Mouse (Mus musculus) natural killer cell, adult 2 months (primary cell): ENCODE results near the gene Ccdc152.
"Not testable (repeated sequence)": the region's sequence is repeated elsewhere in the genome, so short reads cannot be mapped to it uniquely, and the experiment has no call there.

ENCODE experiments used
- DNase-seq, 2 experiments: peaks; one replicate each; pipeline ENCODE4 v3.0.0; 2022; ENCODE audit warnings: low spot score in 2 of 2

Ccdc152 gene

GRCm38 (mm10) chr15:3277391-3277790, 25.9 kb downstream of the Ccdc152 start:
- no peak for DNase-seq

DNA sequence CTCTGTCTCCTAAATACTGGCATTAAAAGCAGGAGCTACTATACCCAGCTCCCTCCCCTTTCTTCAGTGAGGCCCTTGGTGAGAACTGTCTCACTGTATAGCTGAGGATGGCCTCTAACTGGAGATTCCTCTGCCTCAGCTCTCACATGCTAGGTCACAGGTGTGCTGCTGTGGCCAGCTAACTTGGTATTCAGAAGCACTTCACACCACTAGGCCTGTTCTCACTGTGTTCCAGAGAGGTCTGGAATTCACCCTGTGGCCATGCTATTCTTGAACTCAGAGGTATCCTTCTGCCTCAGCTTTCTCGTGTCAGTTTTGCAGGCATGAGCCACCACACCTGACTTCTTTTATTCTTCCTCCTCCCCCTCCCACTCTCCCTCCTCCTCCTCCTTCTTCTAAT, 30.1 kb downstream of the Ccdc152 start:
- no peak for DNase-seq

DNA sequence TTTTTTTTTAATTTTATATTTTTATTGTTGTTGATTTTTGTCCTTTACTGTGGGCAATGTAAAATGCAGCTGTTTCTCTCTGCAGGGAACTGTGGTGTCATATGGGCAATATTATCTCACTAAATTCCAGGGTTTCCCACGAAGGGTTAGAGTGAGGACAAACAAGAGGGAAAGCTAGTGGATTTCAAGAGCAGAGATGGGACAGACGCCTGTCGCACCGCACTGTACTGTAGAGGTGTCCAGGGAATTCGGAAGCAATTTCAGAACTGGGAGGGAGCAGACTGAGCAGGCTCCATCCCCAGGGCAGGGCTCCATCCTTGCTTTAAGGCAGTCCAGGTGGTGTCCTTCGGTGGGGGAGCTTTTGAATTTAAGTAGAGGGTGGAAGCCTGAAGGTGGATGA, 32.1 kb downstream of the Ccdc152 start:
- DNase-seq = no peak

- peak; percentile 70 to 75 for DNase-seq
These were observed 32.7 kb downstream of the Ccdc152 start for GRCm38 (mm10) chr15:3270646-3271077.

- no peak for DNase-seq
These were observed 33.2 kb downstream of the Ccdc152 start for GRCm38 (mm10) chr15:3269996-3270645.

- no peak for DNase-seq
These were observed 33.8 kb downstream of the Ccdc152 start for GRCm38 (mm10) chr15:3269496-3269895.

- no peak for DNase-seq
These were observed 35.1 kb downstream of the Ccdc152 start, which contains the start of gene Selenop for GRCm38 (mm10) chr15:3268247-3268646. Gene Selenop, plus strand, starts transcription at chr15:3268547.

GRCm38 (mm10) chr15:3264828-3265227, 38.5 kb downstream of the Ccdc152 start:
- DNase-seq = no peak

GRCm38 (mm10) chr15:3264293-3264692, 39.0 kb downstream of the Ccdc152 start:
- DNase-seq = peak in 1 of 2 experiments; percentile 14

- DNase-seq = no peak
These were observed 40.4 kb downstream of the Ccdc152 start for GRCm38 (mm10) chr15:3262883-3263282.

GRCm38 (mm10) chr15:3260309-3260708, 43.0 kb downstream of the Ccdc152 start:
- DNase-seq = no peak

DNA sequence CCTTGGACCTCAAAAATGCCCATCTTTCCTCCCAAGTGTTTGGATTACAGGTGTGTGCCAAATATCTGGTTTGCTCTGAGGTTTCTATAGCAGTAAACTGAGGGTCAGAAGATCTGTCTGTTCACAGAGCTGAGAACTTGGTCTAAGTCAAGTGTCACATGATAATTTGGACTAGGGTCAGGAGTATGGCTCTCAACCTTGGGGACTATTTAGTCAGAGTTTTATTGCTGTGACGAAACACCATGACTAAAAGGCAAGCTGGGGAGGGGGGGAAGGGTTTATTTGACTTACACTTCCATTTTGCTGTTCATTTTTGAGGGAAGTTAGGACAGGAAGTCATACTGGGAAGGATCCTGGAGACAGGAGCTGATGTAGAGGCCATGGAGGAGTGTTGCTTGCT, 44.3 kb downstream of the Ccdc152 start:
- no peak for DNase-seq

- DNase-seq = no peak
These were observed 51.6 kb downstream of the Ccdc152 start for GRCm38 (mm10) chr15:3251718-3252067.

DNA sequence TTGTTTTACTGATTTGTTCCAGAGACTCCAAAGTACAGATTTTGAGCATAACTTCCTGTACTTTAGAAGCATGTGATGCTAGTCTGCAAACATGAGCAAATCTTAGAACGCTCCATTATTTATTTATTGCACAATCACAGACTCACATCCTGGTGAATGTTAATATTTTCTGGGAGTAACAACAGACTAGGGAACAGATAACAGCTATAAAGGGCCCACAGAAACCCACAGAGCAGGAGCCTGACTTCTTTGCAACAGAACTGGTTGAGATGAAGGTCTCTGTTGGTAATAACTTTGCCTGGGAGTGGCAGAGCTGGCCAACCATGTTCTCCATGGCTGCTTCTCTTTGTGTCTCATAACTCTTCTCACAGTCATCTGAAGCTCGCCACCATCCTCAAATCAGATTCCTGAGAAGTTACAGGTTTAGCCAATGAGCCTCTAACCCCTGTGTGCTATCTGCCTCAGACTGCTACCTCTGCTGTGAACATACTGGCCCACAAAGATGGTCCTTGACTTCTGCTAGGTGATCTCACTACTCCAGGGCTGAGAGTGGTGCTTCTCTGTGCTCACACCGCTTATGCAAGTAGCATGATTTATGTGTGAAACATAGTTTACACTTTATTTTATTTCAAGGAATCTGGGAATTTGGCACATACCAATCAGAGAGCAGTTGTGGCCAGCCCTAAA, 52.2 kb downstream of the Ccdc152 start:
- DNase-seq = no peak

DNA sequence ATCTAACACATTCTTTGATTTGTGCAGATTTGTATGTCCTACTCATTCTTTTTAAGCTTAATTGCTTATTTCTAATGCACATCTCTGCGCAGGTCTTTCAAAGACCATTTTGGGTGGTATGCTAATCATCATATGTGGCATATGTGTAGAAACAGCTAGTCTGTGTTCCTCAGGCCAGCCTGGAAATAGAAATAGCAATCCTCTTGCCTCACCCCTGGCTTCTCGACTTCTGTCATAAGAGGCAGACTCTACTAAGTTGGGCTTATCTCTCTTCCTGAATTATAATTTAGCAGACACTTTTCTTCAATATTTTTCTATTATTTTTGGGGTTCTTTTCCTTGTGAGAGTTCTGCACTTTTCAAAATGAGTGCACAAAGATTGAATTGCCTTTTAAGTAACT, 52.7 kb downstream of the Ccdc152 start:
- DNase-seq = no peak

DNA sequence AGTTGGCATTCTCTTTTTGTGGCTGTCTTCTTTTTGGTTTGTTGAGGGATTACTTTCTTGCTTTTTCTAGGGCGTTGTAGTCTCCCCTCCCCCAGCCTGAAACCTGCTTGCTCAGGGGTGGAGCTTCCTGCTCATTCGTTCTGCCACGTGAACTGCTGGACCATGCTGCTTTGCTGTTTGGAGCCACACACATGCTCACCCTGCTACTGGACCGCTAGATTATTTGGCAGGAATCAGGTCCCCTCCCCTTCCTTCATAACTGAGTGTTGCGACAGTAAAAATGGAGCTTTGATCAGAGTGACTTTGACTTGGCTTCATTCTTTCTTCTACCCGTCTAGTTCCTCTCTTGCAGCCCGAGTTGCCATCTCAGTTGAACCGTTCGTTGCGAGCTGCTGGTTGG, 58.3 kb downstream of the Ccdc152 start:
- not testable (repeated sequence) for DNase-seq

- no peak for DNase-seq
These were observed 65.4 kb downstream of the Ccdc152 start for GRCm38 (mm10) chr15:3237963-3238362.

DNA sequence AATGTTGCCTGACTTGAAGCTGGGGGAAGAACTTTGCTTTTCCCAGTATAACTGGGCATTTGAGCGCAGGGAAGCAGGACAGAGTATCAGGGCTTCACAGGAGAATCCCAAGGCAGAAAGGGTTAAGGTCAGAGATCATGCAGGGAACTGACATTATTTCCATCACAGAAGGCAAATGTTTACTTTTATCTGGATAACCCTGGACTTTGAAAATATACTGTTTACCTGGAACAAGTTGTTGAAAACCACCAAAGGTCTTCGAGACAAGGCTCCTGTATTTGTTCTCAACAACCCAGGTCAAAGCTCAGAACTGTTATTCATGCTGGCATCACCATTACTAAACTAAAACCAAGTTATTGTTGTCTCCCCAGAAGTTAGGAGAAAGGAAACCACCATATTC, 67.0 kb downstream of the Ccdc152 start:
- no peak for DNase-seq

GRCm38 (mm10) chr15:3233837-3234551, 69.3 kb downstream of the Ccdc152 start:
- DNase-seq = peak; percentile 15 to 30

GRCm38 (mm10) chr15:3232168-3232835, 71.0 kb downstream of the Ccdc152 start:
- no peak for DNase-seq

GRCm38 (mm10) chr15:3231004-3231403, 72.3 kb downstream of the Ccdc152 start:
- DNase-seq = no peak
